Mouse (Mus musculus) urinary bladder, adult 2 months (tissue): ENCODE results near the gene Kansl1. TPM values are rescaled to one million over a fixed set of nuclear protein-coding genes. Genes with fewer than 3 reads are reported as not detected.

ENCODE experiments used
- DNase-seq: peaks from one replicate; pipeline ENCODE4 v3.0.0; 2022; ENCODE audit warnings: low spot score
- polyA plus RNA-seq: library from polyadenylated mRNA; depleted of rRNA; stranded (reverse); fragments of >200 nt; gene quantifications from 2 replicates; pipeline ENCODE4 v1.2.3, GENCODE M21; 2012

Gene Kansl1
- polyA plus RNA-seq, 1 experiment, result 44.5 TPM

DNA sequence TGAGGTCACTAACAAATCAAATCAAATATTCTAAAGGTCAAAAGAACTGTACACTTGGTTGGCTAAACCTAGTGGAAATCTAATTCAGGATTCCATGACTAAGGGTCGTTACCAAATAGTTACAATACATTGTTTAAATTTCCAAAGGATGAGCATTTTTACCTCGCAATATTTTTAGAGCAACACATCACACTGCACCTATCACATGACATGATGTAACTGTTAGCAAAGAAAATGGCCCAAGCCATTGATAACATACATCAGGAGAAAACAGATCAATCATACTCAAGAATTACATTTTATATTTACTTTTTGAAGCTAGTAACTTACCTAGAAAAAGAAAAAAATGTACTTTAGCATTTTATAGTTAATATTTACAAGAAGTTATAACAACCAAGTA is 29.0 kb downstream of the Kansl1 start:
- no peak for DNase-seq

DNA sequence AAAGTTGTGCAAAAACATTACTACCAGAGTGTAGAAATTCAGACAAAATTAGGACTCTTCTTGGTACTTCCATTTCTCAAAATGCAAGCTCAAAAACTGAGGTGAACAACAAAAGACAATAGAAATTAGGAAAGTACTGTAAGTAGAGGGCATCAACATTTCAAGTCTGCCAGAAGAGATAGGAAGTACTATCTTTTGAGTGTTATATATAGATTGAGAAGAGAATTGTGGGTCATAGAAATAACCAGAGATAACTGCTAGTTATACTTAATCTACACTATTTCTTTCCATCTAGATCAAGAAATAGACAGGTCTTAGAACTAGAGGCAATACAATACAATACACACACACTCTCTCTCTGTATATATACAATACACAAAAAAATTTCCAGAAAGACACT is 30.2 kb downstream of the Kansl1 start:
- DNase-seq, result no peak

DNA sequence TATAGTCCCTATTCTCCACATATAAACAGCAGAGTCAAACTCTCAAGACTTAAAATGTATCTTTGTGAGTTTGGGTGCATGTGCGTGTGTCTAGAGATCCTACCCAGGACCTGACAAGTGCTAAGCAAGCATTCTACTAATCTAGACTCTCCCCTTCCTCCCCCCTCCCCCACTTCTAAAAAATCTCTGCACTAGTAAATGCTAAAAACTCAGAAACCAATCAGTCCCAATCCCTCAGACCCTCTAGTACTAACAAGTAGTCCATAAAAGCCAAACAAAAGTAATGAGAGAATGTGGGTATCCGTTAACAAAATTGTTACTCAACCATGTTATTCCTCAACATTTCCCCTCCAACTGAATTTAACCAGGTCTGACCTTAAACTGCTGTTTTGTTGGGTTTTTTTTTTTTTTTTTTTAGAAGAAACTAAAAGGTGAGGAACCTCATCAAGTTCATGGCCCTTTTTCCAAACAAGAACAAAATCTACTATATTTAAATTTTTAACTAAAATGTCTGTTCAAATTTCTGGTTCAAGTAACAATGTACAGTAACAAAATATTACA is 32.2 kb downstream of the Kansl1 start:
- no peak for DNase-seq

DNA sequence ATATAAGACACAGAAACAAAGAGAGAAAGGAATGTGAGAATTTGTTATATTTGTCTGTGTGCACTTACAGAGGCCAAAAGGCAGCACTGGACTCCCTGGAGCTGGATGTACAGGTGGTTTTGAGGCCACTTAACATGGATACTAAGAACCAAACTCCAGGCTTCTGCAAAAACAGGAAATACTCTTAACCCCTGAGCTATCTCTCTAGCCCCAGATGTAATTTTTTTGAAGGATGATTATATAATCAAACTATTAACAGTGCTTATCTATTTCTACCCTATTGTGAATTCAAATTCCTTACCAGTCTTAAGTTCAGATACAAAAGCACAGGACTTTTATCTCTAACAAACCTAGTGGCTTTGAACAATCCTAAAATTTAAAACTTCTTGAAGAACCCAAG is 32.9 kb downstream of the Kansl1 start:
- DNase-seq, result no peak

DNA sequence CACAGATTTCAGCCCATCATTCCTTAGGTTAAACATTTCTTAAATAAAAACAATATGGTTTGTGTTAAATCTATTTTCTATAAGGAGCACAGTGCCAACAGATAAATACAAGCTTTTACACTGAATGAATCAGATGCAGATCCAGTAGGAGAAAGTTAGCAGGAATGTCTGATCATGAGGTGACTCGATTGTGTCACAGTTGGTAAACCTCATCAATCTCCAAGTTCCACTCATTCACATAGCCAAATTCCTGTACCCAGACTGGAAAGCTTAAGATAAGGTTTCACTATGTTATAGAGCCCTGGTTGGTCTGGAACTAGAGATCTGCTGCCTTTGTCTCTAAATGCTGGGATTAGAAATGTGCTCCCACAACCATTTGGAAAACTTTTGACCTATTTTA is 33.5 kb downstream of the Kansl1 start:
- DNase-seq, result no peak

DNA sequence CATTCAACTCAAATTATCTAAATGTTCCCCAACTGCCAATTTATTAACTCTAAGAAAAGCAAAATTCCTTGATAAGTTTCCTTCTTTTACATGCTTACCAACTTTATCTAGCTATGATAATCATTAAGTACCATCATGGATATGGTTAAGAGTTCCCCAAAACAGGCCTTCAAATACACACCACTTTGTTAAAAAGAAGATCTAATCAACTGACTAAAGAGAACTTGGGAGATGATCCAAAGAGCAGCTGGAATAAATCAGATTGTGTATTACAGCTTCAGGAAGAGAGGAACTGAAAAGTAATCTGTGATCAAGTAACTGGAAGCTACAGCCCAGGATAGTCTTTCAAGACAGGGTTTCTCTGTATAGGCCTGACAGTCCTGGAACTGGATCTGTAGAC is 36.4 kb downstream of the Kansl1 start:
- no peak for DNase-seq

DNA sequence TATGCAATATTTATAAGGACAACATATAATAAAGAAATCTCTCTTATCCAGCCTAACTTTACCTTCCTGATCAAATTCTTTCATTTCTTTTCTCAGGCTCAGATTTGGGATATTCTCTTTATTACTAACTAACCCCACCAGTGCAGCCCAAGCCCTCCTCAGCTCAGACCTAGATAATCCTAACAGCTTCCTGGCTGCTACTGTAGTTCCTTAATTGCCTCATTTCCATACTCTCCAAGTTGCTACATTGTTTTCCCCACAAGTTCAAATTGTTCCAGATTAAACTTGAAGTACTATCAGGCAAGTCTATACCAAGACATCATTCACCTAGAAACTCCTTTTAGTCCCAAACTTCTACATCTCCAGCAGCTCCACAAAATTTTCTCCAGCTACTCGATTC is 36.9 kb downstream of the Kansl1 start:
- DNase-seq, result no peak

DNA sequence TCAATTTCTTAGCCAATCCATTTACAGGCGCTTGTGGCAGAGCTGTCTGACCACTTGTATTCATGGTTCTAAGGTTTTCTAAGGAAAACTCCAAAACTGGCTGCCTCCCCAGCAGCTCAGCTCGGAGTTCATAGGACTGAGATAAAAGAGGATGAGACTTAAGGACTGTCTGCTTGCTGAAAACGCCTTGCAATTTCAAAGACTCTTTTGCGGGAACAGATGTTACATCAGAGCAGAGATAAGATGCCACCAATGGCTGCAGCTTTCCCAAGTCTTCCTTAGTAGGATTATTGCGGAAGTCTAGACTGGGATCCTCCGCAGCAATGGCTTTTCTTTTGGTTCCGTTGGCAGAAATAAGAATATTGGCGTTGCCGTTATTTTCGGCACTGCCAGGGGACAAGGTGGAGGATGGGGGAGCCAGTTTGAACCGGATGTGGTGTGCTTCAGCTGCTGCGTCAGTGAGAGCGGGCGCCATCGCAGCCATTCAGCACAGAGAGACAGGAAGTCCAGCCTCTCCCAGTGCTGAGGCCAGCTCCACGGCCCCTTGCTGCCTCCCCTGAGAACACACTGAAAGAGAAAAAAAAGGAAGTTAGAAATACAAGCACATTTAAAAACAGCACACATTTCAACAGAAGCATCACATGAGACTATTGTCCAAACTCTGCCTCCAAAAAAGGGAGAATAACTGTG is 43.8 kb downstream of the Kansl1 start:
- no peak for DNase-seq

DNA sequence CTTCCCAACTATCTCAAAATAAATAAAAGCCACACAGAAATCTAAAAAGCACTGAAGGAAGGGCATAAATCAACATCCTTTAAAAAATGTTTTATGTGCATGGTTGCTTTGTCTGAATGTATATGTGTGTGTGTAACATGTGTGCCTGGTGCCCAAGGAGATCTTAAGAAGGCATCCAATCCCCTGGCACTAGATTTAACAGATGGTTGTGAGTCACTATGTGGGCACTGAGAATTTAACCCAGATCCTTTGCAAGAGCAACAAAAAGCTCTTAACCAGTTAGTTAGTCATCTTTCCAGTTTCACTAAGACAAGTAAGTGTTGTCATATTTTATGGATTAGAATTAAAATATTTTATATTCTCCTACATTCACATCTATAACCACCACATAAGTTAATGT is 56.4 kb downstream of the Kansl1 start:
- DNase-seq, result no peak

DNA sequence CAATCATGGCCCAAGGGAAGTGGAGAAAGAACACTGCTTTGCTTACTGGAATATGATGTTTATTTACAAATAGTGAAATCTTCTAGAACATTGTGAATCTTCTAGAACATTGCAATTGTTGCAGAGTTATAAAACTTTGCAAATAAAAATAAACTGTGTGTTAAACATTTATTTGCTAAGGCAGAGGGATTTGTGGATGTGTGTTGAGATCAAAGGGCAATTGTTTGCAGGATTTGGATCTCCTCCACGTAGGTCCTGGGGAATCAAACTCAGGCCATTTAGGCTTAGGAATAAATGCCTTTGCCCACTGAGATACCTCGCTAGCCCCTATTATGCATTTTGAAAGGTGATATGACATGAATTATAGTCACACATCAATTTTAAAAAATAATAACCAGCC is 61.3 kb downstream of the Kansl1 start:
- DNase-seq, result no peak

DNA sequence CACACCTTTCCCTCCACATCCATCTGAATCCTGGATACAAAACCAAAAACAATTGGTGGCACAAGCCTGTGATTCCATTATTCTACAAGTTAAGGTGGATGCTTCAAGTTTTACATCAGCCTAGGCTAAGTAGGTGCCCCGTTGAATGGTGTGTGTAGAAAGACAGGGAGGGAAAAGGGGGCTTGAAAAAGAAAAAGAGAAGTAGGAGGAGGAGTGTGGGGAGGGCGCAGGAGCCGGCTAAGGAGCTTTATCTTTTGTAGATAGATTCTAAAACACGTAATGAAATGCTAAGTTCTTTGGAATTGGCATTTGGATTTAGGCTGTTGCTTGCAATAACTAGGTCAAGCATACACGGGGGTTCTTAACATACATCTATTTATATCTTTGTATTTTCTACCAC is 67.7 kb downstream of the Kansl1 start:
- no peak for DNase-seq

DNA sequence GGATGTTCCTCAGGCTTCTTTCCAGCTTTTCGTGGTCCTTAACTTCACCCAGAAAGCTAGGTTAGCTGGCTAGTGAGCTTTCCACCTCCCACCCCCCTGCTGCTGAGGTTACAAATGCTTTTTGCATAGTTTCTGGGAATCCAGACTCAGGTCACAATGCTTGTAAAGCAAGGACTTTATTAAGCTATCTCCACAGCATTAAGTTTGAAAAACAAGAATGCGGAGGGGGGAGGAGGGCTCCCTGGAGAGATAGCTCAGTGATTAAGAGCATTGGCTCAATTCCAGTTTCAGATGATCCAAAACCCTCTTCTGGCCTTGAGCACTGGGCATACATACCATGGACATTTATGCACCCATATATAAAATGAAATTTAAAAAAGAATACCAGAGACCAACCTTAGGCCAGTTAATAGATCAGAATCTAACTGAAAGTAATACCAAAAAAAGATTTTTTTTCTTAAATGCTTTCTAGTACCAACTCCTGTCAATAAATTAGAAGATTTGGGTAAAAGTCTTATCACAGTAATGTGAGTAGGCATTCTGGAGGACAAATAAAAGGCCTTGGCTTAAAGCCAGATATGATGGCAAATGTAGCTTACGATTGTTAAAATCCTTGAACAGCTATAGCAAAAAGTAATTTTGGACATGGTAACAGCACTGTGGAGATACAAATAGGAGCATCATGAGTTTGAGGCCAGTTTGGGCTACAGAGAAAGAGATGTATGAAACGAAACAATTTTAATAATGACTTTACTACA is 69.0 kb downstream of the Kansl1 start:
- DNase-seq, result no peak

DNA sequence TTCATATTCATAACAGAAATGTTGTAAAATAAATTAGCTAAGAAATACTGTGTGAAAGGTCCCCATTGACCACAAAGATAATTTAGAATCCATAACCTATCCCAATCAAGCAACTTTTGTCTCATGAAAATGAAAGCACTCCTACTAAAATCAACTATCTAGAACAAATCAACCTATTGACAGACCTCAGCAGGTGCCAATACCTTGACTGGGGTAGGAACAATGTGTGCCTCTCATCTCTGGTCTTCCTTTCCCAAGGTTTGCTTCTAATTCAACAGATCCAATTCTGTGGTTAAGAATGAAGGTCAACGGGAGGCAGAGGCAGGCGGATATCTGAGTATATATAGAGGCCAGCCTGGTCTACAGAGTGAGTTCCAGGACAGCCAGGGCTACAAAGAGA is 73.0 kb downstream of the Kansl1 start:
- no peak for DNase-seq

DNA sequence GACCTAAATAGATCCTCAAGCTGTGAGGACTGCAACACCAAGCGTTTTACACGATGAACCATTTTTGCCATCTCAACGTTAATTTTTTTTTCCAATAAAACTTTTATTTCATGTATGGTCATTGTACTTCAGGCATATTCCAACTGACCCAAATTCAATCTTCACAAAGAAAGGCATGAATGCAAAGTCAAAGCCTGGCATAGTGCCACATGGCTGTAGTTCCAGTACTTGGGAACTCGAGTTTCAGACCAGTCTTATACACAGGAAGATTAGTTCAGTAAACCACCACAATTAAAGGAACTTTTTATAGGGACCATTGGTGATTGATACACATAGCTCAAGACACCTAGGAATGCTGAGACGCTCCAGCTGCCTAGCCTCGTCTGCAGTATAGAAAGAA is 75.5 kb downstream of the Kansl1 start:
- no peak for DNase-seq

DNA sequence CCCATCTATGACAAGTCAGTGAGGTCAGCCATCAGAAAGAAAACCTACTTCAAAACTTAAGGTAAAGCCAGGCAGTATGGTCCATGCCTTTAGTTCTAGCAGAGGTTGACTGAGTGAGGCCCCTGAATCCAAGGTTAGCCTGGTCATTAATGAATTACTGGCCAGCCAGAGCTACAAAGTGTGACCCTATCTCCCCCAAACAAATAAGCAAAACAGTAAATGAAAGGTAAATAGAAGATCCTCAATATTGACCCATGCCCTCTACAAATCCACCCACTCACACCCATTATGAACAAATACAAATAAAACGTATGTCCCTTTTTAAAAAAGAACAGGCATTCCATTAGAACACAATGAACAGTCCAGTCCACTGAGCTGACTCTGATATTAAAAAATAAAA is 76.5 kb downstream of the Kansl1 start:
- no peak for DNase-seq

DNA sequence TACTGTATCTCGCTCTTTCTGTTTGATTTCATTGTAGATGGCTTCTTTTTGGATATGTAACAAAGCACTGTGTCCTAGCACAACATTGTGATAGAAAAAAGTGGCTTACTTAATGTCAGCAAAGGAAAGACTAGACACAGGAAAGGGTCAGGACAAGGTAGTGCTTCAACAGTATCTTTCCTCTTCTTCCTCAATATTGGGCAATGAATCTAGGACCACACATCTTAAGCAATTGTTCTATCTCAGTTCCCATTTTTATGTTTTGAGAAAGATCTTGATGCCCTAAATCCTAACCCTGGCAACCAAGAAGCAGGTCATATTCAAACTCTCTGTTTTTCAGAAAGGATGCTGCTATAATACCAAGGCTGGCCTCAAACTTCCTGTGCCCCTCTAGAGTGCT is 81.4 kb downstream of the Kansl1 start:
- no peak for DNase-seq

DNA sequence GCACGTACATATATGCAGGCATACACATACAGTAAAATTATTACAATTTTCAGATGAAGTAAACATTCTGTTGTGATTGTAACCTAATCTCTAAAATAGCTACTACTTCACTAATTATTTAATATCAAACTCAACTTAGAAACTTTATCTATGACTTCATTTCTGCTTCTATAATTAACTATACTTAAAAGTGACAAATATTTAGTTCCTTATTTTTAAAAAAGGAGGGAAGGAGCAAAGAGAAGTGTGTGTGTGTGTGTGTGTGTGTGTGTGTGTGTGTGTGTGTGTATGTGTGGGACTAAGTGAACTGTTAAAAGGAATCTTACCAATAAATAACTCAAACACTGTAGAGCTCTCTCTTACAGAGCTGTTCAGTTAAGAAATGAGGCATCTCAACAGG is 82.1 kb downstream of the Kansl1 start:
- no peak for DNase-seq

DNA sequence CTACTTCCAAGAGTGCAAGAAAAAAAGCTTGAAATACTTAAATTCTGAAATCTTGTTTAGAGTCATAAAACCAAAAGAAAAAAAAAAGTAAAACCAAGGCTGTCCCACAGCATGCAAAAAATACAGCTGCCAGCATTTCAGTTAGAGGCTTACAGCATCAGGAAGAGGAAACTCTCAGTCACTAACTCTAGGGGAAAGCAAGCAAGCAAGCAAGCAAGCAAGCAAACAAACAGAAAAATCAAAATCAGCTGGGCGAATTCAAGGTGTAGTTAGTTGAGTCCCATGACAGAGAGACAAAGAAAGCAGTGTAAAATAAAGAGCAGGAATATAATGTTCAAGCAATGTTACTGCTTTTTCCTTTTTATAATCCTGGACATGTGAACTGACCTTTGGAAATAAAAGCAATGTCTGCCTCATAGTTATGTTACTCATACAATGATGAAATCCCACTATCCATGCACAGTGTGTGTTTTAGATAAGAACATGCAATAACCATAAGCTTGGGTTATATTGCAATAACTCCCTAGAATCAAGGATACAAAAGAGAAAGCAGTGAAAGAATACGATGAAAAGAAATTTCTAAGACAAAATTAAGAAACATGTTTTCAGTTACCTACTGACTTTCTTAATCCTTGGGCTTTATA is 85.4 kb downstream of the Kansl1 start:
- DNase-seq, result no peak

DNA sequence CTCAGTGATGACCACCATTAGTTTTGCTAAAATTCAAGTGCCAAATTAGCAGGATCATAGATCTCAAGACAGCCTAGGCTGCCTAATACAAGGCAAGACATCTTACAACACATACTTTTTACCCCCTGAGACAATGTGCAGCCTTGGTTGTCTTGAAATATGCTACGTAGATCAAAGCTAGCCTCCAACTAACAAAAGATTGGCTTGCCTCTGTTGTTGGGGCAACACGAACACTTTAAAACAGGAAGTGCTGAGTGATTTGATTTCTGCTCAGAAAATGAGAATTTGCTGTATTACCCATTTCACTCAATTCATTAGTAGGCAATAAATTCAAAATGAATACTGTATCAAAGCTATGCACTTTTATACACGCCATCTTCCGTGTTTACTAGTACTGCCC is 86.8 kb downstream of the Kansl1 start:
- no peak for DNase-seq

DNA sequence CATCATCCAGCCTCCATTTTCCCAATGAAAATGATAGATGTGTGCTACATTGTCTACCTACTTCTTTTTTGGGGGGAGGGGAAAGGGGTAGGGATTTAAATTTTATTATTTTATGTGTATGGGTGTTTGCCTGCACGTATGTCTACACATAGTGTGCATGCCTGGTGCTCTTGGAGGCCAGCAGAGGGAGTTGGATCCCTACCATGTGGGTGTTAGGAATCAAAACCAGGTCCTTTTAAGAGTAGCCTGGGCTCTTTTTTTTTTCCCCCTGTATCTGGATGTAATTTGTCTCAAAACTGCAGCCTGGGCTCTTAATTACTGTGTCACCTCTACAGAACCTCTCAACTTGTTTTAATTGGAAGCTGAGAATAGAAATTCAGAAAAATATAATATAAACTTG is 89.0 kb downstream of the Kansl1 start:
- no peak for DNase-seq

DNA sequence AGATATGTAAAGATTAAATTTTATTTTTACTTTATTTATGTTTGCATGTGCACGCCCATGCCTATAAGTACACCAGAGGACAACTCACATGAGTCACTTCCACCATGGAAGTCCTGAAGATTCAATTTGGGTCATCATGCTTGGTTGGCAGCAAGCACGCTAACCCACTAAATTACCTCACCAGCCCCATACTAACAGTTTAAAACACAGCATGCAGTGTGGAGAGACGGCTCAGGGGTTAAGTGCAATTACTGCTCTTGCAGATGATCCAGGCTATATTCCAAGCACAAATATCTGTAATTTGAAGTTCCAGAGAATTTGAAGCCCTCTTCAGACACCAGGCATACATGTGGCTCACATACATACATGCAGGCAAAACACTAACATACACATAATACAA is 92.4 kb downstream of the Kansl1 start:
- DNase-seq, result no peak

DNA sequence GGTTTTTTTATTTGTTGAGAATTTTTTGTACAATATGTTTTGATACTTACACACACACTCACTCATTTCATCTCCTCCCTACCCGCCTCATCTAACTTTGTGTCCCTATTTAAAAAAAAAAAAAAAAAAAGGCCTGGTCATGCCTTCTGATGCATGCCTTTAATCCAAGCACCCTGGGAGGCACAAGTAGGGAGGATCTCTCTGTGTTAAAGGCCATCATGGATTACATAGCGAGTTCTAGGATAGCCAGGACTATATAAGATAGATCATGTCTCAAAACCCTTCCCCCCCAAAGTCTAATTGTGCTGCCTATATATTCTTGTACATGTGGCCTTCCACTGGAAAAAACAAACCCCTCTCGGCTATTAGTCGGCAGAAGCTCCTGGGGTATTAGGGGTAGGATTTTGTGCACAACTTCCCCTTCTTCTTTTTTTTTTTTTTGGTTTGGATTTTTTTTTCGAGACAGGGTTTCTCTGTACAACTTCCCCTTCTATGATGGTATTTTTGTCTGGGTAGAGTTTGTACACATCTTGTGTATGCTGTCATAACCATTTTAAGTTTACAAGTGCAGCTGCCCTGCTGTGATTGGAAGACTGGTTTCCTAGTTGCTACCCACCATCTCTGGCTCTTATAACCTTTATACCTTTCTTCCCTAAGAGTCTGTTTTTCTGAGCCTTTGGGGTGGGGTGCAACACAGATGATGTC is 101.0 kb downstream of the Kansl1 start:
- no peak for DNase-seq
